Mouse (Mus musculus) intestine, embryonic 16.5 days (tissue): ENCODE measurements at regions not wholly inside any gene's neighbourhood (a gene's known extent, or its start where the extent isn't known, plus 50 kb on each side); places are given as distances from the start of the nearest gene placed in this dataset.

Experiments
- ATAC-seq: fragments of 200-750 bp; cut with Nextera tagmentation; 2 replicates; pipeline ENCODE4 v1.8.0; 2017; ENCODE audit warnings: moderate TSS enrichment, moderate library complexity
- H3K27ac ChIP-seq: fragments of 300-500 bp; sonication (generic); 2 replicates; pipeline ENCODE4 v1.5.1; 2014; ENCODE audit warnings: mild to moderate bottlenecking, low read length
- H3K27me3 ChIP-seq: fragments of 300-500 bp; sonication (generic); replicated peaks from 2 replicates; pipeline ENCODE4 v1.6.1; 2014; ENCODE audit warnings: low read length, control low read depth, mixed read lengths; ENCODE audit not compliant: control insufficient read depth, insufficient read depth
- H3K36me3 ChIP-seq: fragments of 300-500 bp; sonication (generic); 2 replicates; pipeline ENCODE4 v1.6.1; 2014; ENCODE audit warnings: low read length, control low read depth; ENCODE audit not compliant: control insufficient read depth, insufficient read depth
- H3K4me1 ChIP-seq: fragments of 300-500 bp; sonication (generic); 2 replicates; pipeline ENCODE4 v1.6.1; 2014; ENCODE audit warnings: low read length, control low read depth, mixed read lengths; ENCODE audit not compliant: control insufficient read depth, insufficient read depth
- H3K4me2 ChIP-seq: fragments of 300-500 bp; sonication (generic); 2 replicates; pipeline ENCODE4 v1.6.1; 2014; ENCODE audit warnings: low read depth, low read length, control low read depth
- H3K4me3 ChIP-seq: fragments of 300-500 bp; sonication (generic); 2 replicates; pipeline ENCODE4 v1.5.1; 2014; ENCODE audit warnings: mild to moderate bottlenecking, low read length
- H3K9ac ChIP-seq: fragments of 300-500 bp; sonication (generic); 2 replicates; pipeline ENCODE4 v1.6.1; 2014; ENCODE audit warnings: low read depth, low read length
- H3K9me3 ChIP-seq: fragments of 300-500 bp; sonication (generic); 2 replicates; pipeline ENCODE4 v1.6.1; 2016; ENCODE audit warnings: low read length, control low read depth; ENCODE audit not compliant: control insufficient read depth
- WGBS: fragments of 180-500 bp; shearing (Covaris S2); extraction: QIAGEN DNeasy Blood & Tissue Kit; methylation state at CpG from one replicate; pipeline ENCODE4 v1.1.7; 2014; 5-methylcytosine and 5-hydroxymethylcytosine counted together

DNA sequence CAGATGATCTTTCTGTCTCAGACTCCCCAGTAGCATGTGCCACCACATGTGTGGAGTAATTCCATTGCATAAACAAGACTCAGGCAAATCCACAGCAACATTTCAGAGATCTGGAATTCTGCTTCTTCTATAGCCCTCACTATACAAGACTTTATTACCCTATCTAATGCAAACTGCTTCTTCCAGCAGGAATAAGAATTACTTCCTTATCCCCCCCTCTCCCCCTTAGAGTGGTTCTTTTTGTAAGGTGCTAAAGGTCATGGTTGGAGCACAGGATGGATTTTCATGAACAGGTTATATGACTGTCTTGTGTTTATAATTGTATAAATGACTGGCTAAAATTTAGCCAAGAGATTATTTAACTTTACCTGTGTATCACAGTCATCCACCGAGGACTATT, 5037.4 kb downstream of the 9330182O14Rik start:
- 50% methylated on average over 1 of the region's 1 CpGs for WGBS
- H3K27me3 ChIP-seq: no peaks in the 10 kb centered on the region

DNA sequence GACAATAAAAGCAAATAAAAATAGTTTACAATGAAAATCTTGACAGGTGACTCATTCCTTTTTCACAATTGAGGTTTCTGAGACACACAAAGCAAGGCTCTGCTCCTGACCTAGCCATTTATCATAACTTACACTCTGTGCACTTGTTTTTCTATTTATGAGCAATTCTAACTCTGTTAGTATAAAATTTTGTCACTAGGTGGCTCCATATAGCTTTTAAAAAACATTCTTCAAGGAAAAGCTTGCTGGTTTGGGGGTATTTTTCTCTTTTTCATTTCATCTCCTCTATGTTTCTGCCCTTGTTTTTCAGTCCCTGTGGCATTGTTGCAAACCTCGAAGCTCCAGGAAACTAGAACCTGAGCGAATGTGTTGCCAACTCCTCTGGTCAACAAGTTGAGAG, 5044.2 kb downstream of the 9330182O14Rik start:
- Histone ChIP-seq H3K4me1 (no peaks in the 10 kb centered on the region), H3K9me3 (no peaks in the 10 kb centered on the region), H3K4me2 (no peak overlapping the region), H3K36me3 (no peaks in the 10 kb centered on the region), H3K9ac (no peak overlapping the region), H3K4me3 (no peak overlapping the region), H3K27ac (no peak overlapping the region), H3K27me3 (no peaks in the 10 kb centered on the region)
- ATAC-seq: no peak
- 46% methylated on average over 2 of the region's 2 CpGs for WGBS

More for the DNA sequence above, 5037.4 kb downstream of the 9330182O14Rik start:
- no peak overlapping the region for H3K27ac ChIP-seq
- H3K4me3 ChIP-seq: no peak overlapping the region
- no peaks in the 10 kb centered on the region for H3K36me3 ChIP-seq
- H3K4me1 ChIP-seq: no peaks in the 10 kb centered on the region
- H3K4me2 ChIP-seq: no peak overlapping the region
- no peak overlapping the region for H3K9ac ChIP-seq
- H3K9me3 ChIP-seq: no peaks in the 10 kb centered on the region
- ATAC-seq: peak; percentile 80

DNA sequence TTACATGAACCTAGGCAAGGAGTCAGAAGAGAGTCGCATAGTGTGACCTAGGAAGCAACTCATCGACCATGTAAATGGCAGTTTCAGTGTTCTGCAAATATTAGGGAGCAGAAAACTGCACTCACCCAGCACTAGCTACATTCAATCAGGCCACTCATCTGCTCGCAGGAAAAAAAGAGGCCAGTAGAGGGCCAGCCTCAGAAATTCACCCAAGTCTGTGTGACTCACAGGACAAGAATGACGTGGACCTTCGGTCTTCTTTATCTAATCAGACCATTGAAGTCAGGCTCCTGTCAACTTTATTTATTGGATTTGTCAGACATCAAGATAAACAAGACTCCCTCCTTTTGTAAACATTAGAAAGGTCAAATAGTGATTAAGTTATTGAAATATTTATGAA, 5046.0 kb downstream of the 9330182O14Rik start:
- Histone ChIP-seq H3K27ac (no peak overlapping the region), H3K4me3 (no peak overlapping the region), H3K9me3 (no peaks in the 10 kb centered on the region), H3K9ac (no peak overlapping the region), H3K36me3 (no peaks in the 10 kb centered on the region), H3K4me1 (no peaks in the 10 kb centered on the region), H3K4me2 (no peak overlapping the region), H3K27me3 (no peaks in the 10 kb centered on the region)
- peak; percentile 88 for ATAC-seq
- 28% methylated on average over 5 of the region's 5 CpGs for WGBS
